Mouse (Mus musculus) neural tube, embryonic 14.5 days (tissue): ENCODE results near the gene Ak7. TPM values are rescaled to one million over a fixed set of nuclear protein-coding genes. Genes with fewer than 3 reads are reported as not detected.

Experiments used
- polyA plus RNA-seq: library from polyadenylated mRNA; unstranded; fragments of >200 nt; fragmentation: Nextera tagmentation; extraction: Ambion mirVana; gene quantifications from 2 replicates; pipeline ENCODE4 v1.2.1, GENCODE M21; 2014

The Ak7 gene
- polyA plus RNA-seq, 1 experiment from 2014 or later: 1.1 TPM

Other genes starting within 250 kb of the Ak7 start
- gene Bdkrb2, start 142.8 kb upstream of the Ak7 start, polyA plus RNA-seq: 0.43 and 1.1 TPM in 2 replicates
- 0.39 TPM in 1 of 2 replicates, not detected in the other for gene Bdkrb1, start 102.9 kb upstream of the Ak7 start, polyA plus RNA-seq
- gene Gskip, start 21.1 kb upstream of the Ak7 start, polyA plus RNA-seq: 30.3 and 34.3 TPM in 2 replicates
- 19.5 and 24.0 TPM in 2 replicates for gene Atg2b, start 20.8 kb upstream of the Ak7 start, polyA plus RNA-seq
- gene Papola, start 78.7 kb downstream of the Ak7 start, polyA plus RNA-seq: 142 and 144 TPM in 2 replicates